Mouse (Mus musculus) spleen, postnatal 10 days (tissue): ENCODE data around the gene Sprtn.

Experiments used
- DNase-seq, 2 experiments: peaks; one replicate each; pipeline ENCODE4 v3.0.0; 2021 to 2022; ENCODE audit warnings: low spot score in 2 of 2

Sprtn gene

GRCm38 (mm10) chr8:124897386-124898250 is at the start of gene Sprtn, which contains the start of gene Exoc8:
Gene Sprtn (plus strand): TSS chr8:124897886.
Gene Exoc8 (minus strand): TSS chr8:124897705.
- DNase-seq = peak; percentile 98

DNA sequence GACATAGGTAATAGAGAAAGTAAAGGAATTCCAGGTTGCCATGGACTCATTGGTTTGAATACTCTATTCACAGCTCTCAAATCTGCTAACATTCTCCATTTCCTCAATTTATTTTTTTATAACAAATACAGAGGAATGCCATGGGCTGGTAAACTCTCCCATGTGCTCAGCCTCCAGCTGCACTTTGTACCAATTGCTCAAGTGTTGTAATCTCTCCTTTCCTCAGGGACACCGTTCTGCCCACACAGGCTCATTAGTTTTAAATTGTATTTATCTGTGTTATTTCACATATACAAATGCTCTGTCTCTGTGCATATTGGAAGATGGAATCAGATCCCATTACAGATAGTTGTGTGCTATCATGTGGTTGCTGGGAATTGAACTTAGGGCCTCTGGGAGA is 44.2 kb upstream of the Sprtn start:
- no peak for DNase-seq

DNA sequence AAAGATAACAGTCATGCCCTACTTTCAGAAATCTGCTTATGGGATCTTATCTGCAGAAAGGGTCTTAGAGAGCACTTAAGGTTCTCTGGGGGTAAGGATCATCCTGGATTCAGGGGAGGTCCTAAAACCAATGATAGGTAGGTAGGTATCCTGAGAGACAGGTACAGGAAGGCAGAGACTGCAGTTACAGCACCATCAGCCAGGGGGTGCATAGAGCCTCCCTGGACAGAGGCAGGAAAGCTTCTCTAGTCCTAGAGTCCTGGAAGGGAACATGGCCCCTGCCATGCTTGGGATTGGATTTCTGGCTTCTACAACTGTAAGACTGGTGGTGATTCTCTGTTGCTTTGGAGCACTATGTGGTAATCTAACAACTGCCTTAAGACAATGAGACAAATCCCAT is 38.2 kb upstream of the Sprtn start:
- peak in 1 of 2 experiments; percentile 64 for DNase-seq

DNA sequence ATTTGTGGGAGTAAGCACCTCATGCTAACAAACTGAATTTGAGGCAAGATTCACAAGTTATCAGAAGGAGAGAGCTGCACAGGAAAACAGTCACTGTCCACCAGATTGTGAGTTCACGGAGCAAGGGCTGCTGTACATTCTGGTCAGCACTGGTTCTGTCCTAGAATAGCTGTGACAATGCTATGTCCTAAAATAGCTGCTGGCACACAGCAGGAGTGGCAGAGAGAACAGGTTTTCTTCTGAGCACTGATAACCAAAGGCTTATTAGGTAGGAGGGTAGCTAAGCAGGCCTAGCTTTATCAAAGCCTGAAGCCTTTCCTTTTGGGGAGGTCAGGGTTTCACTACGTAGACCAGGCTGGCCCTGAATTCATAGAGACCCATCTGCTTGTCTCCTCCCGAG is 37.5 kb upstream of the Sprtn start:
- no peak for DNase-seq

DNA sequence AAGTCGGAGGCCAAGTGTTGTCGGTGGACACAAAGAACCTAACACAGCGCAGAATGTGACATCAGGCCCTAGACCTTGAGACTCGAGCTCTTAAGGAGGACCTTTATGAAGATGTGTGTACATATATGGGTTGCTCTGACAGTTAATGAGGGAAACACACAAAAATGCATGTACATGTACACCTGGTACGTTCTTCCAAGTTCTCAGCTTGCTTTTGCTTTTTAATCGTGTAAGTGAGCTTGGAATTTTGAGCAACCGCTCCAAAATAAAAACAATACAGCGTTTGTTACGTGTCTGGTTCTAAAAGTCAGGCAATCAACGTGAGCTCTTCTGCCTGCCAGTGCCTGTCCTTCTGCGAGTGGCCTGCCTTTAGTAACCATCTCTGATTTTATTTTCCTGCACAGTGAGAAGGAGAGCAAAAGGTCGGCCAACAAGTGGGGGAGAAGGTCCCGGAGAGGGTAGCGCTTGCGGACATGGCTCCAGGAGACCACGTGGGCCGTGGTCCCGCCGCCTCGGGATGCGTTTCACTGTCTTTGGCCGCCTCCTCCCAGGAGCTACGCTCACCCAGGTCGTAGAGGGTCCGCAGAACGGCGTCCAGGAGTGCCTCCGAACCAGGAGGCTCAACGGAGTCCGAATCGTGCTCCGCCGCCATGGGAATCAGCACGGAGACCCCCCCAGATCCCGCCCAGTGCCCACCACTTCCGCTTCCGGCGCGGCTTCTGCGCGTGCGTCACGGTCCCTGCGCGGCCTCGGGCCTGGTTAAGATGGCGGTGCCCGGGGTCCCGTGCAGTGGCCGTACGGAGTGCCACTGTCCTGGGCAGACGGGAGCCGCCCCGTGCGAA is 35.1 kb upstream of the Sprtn start, which contains the start of the genes Gnpat and 2810004N23Rik:
Gene Gnpat (plus strand): TSS at position 713 of the 842 bp plus-strand sequence.
Gene 2810004N23Rik (minus strand): TSS at position 800 of the 842 bp plus-strand sequence.
- DNase-seq = peak; percentile 91 to 92

GRCm38 (mm10) chr8:124863163-124863677 is 34.5 kb upstream of the Sprtn start:
- DNase-seq = no peak

DNA sequence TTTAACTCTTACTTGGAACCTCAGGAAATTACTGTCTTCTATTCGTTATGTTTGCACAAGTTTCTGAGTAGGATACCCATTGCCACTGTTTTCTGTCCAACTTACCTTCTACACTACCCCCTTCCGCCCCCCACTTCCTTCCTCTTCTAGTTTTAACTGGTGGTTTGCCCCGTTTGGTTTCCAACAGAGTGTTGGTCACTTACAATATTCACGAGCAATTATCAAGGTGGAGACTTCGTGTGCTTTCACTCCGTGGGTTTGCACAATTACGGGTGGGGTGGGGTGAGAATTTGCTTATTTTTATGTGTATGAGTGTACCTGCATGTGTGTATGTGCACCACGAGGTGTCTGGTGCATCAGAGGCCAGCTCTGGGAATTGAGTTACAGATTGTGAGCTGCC is 34.0 kb upstream of the Sprtn start:
- DNase-seq = peak; percentile 22 to 27

- no peak for DNase-seq
Measured at GRCm38 (mm10) chr8:124866669-124867068, 31.0 kb upstream of the Sprtn start.

GRCm38 (mm10) chr8:124867126-124867525 is 30.6 kb upstream of the Sprtn start:
- DNase-seq = no peak

DNA sequence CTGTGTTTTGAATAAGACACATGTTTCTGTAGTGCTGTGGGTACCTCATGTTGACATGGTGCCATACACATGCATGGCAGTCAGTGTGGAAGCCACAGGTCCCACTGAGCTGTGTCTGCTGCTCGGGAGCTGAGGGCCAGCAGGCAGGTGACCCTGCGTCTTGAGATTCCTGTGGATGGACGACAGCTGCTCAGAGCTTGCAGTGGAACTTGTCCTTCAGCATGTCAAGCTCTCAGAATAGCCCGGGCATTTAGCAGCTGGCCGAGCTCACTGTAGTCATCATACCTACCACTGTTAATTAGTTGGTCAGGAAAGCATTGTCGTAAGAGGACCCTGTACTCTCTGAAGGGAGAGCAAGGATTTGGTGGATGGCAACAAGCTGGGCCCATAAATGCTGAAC is 28.0 kb upstream of the Sprtn start:
- DNase-seq = no peak

GRCm38 (mm10) chr8:124871474-124871873 is 26.2 kb upstream of the Sprtn start:
- DNase-seq = no peak

GRCm38 (mm10) chr8:124872081-124872480 is 25.6 kb upstream of the Sprtn start:
- DNase-seq = no peak

- no peak for DNase-seq
Measured at GRCm38 (mm10) chr8:124872690-124873089, 25.0 kb upstream of the Sprtn start.

GRCm38 (mm10) chr8:124878141-124878540 is 19.5 kb upstream of the Sprtn start:
- DNase-seq = no peak

DNA sequence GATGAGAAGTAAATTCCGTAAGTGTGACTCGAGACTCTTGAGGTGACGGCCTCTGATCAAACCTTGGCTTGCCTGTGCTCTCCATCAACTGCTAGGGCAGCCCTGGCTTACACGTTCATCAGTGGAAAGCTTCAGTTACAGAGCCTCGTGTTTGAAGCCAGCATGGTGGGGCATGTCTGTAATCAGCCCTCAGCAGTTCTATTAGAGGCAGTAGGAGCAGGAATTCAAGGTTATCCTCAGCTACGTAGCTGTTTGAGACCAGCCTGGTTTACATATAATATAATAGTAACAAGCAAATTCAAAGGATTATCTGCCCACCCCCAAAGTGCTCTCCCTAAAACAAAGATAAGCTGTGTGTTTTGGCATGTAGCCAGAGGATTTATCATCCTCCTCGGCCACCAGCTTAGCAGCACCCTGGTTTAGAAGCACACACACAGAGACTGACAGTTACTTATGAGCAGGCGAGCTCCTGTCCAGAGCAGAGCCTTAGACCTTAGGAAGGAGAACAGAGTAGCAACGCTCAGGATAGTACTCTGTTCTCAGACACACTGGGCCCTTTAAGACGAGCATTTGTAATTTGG is 18.6 kb upstream of the Sprtn start:
- DNase-seq = no peak

- no peak for DNase-seq
Measured at GRCm38 (mm10) chr8:124888385-124888784, 9.3 kb upstream of the Sprtn start.

- DNase-seq = no peak
Measured at GRCm38 (mm10) chr8:124892596-124892995, 5.1 kb upstream of the Sprtn start.

DNA sequence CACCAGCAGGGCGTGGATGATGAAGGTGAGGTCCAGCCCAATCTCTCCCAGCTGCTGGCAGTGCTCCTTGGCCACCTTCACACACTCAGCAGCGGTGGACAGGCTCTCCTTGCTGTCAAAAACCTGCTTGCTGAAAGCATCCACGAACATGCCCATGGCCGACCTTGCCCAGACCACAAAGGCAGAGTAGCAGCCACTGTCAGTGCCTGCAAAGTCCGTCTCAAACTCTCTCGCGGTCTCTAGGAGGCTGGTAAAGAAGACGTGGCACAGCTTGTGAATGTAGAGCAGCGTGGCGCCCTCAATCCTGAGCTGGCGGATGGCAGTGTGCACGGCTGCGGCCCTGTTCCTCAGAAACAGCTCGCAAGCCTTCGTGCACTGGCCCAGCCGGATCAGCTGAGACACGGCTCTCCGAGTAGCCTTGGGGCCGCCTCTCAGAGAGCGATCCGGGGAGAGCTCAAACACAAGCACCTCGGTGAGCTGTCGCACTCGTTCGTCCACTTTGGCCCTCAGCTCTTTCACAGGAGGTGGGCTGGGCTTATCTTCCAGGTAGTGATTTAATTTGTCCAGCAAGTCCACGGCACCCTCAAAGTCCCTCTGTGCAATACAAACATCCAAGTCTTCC is 1.6 kb upstream of the Sprtn start:
- peak in 1 of 2 experiments; percentile 25 for DNase-seq

GRCm38 (mm10) chr8:124896632-124897385 is 877 bp upstream of the Sprtn start:
- peak; percentile 68 to 82 for DNase-seq

GRCm38 (mm10) chr8:124898251-124898905 is 692 bp downstream of the Sprtn start:
- DNase-seq = no peak
